Mouse (Mus musculus) WW6 (cell line): ENCODE measurements around the gene Cd300ld3.
"Not testable (repeated sequence)": the region's sequence is repeated elsewhere in the genome, so short reads cannot be mapped to it uniquely, and the experiment has no call there.

Experiments used
- DNase-seq: peaks from one replicate; pipeline ENCODE4 v3.0.0-alpha.2; 2013; ENCODE audit warnings: low read depth, low spot score

Gene Cd300ld3

DNA sequence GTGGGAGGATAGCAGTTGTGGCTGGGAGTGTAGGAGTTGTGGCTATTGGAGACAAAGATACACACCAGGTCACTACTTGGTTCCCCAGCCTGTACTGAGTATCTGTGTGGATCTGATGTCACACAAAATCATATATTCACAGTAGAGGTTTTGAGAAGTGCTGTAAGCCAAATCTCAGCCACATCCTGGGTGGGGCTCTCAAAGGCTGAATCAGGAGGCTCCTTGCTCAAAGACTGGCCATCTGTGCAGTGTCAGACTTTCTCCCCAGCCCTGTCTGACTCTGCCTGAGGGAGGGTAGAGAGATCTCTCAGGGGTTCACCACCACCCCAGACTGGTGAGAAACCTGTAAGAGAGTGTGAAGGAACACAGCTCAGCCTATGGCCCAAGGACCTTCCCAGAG lies 6.3 kb upstream of the Cd300ld3 start:
- DNase-seq, result no peak

DNA sequence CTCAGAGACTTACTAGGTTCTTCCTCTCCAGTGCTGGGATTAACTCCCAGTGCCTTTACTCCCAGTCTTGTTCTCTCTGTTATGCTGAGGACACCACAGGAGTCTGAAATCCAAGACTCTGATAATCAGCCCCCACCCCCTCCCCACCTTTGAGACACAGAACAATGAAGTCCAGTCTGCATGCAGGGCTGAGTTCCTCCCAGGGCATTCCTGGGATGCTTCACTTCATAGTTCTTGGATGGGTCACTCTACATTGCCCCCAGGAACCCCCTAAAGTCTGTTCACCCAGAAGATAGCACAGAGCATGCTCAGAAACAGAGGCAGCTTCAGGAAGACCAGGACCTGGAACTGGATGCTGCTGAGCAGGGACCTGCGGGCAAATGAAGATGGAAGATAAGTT lies 4.8 kb upstream of the Cd300ld3 start:
- DNase-seq, result no peak

DNA sequence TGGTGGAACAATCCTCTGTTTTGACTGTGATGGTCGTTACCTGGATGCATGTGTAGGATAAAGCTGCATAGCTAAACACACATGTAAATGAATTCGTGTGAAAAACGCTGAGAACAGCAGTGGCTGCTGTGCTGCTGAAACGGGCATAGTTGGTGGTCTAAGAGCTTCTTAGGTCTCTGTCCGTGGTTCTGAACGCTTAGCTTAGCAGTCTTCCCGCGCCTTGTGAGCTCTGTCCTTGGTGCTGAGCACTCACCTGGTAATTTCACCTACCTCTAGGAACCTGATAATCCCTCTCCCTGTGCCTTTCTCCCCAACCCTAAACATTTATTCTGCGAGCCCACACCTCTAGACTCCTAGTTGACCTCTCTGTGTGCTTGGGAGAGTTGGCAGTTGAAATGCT lies 4.0 kb upstream of the Cd300ld3 start:
- DNase-seq, result peak; percentile 68

DNA sequence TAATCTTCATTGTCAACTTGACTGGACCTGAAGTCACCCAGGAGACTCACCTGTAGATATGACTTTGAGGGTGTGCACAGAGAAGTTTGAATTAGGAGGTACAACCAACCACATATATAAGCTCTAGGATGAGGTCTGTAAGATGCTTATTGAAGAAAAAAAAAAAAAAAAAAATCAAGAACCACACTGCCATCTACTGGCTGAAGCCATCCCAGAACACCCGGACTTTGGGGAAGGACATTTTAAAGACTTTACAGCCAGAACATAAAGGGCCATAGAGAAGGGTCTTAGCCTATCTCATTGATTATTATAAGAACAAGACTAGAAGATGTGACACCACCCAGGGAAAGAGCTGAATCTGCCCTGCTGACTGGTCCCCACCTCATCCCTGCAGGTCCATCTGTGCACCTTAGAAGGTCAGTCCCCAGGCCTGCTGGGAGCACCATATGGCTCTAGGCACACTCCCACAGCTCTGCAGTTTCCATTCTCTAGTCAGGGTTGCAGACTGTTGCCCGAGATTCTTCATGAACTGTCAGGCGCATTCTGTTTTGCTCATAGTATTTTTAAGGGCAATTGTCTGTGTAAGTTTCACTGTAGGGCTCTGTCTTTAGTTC lies 1.2 kb upstream of the Cd300ld3 start:
- no peak for DNase-seq

DNA sequence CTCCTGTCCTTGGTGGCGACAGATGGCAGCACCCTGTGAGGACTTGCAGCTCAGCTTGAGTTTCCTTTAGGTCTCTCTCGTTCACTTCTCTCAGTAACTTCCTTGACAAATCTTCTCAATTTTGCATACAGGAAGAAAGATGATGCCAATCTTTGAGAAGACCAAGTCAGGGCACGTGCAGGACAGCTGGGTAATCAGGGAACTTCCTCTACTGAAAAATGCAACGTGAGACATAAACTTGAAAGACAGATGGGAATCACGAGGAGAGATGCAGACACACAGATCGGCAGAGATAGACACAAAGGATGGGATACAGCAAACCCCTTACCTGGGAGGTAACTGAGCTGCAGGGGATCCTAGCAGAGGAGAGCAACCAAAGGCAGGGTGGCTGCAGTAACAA lies 10.5 kb downstream of the Cd300ld3 start, which contains the start of gene Cd300ld5:
Cd300ld5 (minus strand) TSS at position 101 of the 400 bp plus-strand sequence.
- DNase-seq, result not testable (repeated sequence)

DNA sequence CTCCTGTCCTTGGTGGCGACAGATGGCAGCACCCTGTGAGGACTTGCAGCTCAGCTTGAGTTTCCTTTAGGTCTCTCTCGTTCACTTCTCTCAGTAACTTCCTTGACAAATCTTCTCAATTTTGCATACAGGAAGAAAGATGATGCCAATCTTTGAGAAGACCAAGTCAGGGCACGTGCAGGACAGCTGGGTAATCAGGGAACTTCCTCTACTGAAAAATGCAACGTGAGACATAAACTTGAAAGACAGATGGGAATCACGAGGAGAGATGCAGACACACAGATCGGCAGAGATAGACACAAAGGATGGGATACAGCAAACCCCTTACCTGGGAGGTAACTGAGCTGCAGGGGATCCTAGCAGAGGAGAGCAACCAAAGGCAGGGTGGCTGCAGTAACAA lies 21.3 kb downstream of the Cd300ld3 start, which contains the start of gene Cd300ld4:
Cd300ld4 (minus strand) TSS at position 101 of the 400 bp plus-strand sequence.
- not testable (repeated sequence) for DNase-seq

DNA sequence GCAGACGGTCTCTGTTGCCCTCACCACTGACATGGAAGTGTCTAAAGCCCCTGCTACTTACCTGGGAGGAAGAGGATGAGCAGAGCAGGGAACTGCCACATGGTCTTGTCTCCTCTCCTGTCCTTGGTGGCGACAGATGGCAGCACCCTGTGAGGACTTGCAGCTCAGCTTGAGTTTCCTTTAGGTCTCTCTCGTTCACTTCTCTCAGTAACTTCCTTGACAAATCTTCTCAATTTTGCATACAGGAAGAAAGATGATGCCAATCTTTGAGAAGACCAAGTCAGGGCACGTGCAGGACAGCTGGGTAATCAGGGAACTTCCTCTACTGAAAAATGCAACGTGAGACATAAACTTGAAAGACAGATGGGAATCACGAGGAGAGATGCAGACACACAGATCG lies 32.1 kb downstream of the Cd300ld3 start, which contains the start of gene Cd300ld2:
Cd300ld2 (minus strand) TSS at position 101 of the 400 bp plus-strand sequence.
- DNase-seq, result not testable (repeated sequence)

DNA sequence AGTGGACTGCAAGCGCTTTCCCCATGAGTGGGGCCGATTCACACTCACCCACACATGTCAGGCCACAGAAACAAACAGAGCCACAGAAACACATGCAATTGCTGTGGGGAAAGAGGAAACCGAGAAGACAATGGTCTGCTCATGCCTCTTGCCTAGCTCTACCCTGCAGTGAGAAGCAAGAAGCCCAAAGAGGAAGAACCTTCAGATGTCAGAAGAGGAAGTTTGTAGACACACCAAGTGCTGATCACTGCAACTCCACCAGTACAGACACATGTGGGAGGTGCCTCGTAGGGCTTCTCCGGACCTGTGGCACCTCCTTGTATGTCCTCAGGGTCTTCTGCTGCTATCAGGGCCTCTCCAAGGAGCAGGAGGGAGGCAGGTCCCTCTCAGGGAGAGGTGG lies 44.1 kb downstream of the Cd300ld3 start:
- no peak for DNase-seq

DNA sequence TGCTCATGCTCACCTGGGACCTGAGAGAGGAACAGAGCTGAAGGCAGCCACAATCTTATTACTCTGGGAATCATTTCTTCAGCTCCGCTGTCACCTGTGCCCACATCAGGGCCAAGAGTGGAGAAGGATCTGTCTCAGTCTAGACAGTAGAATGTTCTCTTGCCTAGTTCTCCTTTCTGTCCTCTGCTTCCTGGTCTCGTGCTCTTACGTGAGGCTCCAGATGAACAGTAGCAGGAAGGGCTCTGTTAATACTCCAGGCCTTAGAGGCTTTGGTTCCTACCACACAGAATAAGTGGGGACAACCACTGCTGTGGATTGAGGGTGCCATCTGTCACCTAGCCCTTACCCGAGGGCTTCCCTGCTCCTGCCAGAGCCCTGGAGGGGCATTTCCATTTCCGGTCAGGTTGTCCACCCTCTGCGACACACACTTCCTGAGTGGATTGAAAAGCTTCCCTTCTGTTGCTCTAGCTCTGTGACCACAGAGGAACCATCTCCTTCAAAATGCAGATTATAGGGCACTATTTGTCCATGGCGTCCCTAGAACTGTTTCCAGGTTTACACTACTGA lies 46.7 kb downstream of the Cd300ld3 start, which contains the start of gene Cd300c2:
Cd300c2 (minus strand) TSS at position 407 of the 567 bp plus-strand sequence.
- no peak for DNase-seq
